In genomic region chr19:20836055-20836845, GRCm38 (mm10) we compare ENCODE assay signal across 8 mouse cellular contexts.
DNase-seq lines count a peak whose midpoint lies in the region; ATAC-seq and TF ChIP-seq lines count a peak whose summit lies in the region.

No protein-coding gene starts in this region.

- no peak for TF ChIP-seq CTCF in lung, postnatal 0 days (IDR thresholded peaks at IDR 0.05)

- no peaks in the 10 kb centered on the region for H3K36me3 ChIP-seq in lung, postnatal 0 days (ENCODE audit: insufficient read depth, low read length)
- H3K36me3 ChIP-seq in midbrain, embryonic 16.5 days (ENCODE audit: control insufficient read depth, insufficient read depth, low read length) = no peaks in the 10 kb centered on the region

- peak; percentile 4 for DNase-seq in adrenal gland, postnatal 10 days
- DNase-seq in adrenal gland, adult (ENCODE audit: inconsistent age in 2 of 2, low spot score in 1 of 2) = no peak
- peak; percentile 31 for DNase-seq in kidney, postnatal 14 days
- DNase-seq in kidney, adult 18-20 months = no peak
- peak; percentile 15 for DNase-seq in gastrocnemius, postnatal 14 days
- DNase-seq in lung, postnatal 0 days (ENCODE audit: low spot score) = peak; percentile 79
- no peak for DNase-seq in left cerebral cortex, adult 18-20 months (ENCODE audit: low spot score in 2 of 2)

- ATAC-seq in lung, postnatal 0 days = peak; percentile 89
- no peak for ATAC-seq in midbrain, embryonic 16.5 days

- no peak for TF ChIP-seq EP300 in lung, postnatal 0 days (IDR thresholded peaks at IDR 0.05)

- WGBS in lung, postnatal 0 days = 54% methylated on average over 9 of the region's 9 CpGs
- WGBS in midbrain, embryonic 16.5 days = 65% methylated on average over 9 of the region's 9 CpGs

- intact Hi-C loops in gastrocnemius, postnatal 14 days (cut with DNase I; ENCODE audit: low total_unique reads) = no loop called here

- no peak overlapping the region for H3K27ac ChIP-seq in lung, postnatal 0 days (ENCODE audit: low read length)
- H3K27ac ChIP-seq in midbrain, embryonic 16.5 days (ENCODE audit: low read length) = no peak overlapping the region

- H3K9me3 ChIP-seq in lung, postnatal 0 days (ENCODE audit: low read length) = no peaks in the 10 kb centered on the region
- H3K9me3 ChIP-seq in midbrain, embryonic 16.5 days (replicated peaks; ENCODE audit: control insufficient read depth, low read length, poor library complexity, severe bottlenecking) = no peaks in the 10 kb centered on the region

- no peaks in the 10 kb centered on the region for H3K4me1 ChIP-seq in lung, postnatal 0 days (ENCODE audit: insufficient read depth, low read depth, low read length)
- no peaks in the 10 kb centered on the region for H3K4me1 ChIP-seq in midbrain, embryonic 16.5 days (ENCODE audit: control insufficient read depth, insufficient read depth, low read length)

- no peak overlapping the region for H3K4me2 ChIP-seq in lung, postnatal 0 days (replicated peaks; ENCODE audit: low read depth, low read length)
- no peak overlapping the region for H3K4me2 ChIP-seq in midbrain, embryonic 16.5 days (ENCODE audit: low read length)

- no peak overlapping the region for H3K4me3 ChIP-seq in lung, postnatal 0 days (ENCODE audit: low read depth, low read length)
- H3K4me3 ChIP-seq in midbrain, embryonic 16.5 days (ENCODE audit: low read depth, low read length) = no peak overlapping the region

- no peak overlapping the region for H3K9ac ChIP-seq in lung, postnatal 0 days (replicated peaks; ENCODE audit: low read depth)
- no peak overlapping the region for H3K9ac ChIP-seq in midbrain, embryonic 16.5 days (ENCODE audit: low read depth, low read length)

- no peaks in the 10 kb centered on the region for H3K27me3 ChIP-seq in lung, postnatal 0 days (replicated peaks; ENCODE audit: insufficient read depth, low read length)
- no peaks in the 10 kb centered on the region for H3K27me3 ChIP-seq in midbrain, embryonic 16.5 days (ENCODE audit: control insufficient read depth, insufficient read depth, low read depth, low read length)

Comparison
In these comparisons a context has a peak if more than half of its experiments do, and no peak if none do; other contexts are left out.
1. DNase-seq: peak in adrenal gland, postnatal 10 days (single experiment), kidney, postnatal 14 days (single experiment), gastrocnemius, postnatal 14 days (single experiment) and lung, postnatal 0 days (single experiment); none in adrenal gland, adult (0 of 2), kidney, adult 18-20 months (single experiment) and left cerebral cortex, adult 18-20 months (0 of 2).